Mouse (Mus musculus): ENCODE data around the gene Synpo2l. TPM values are rescaled to one million over a fixed set of nuclear protein-coding genes. Genes with fewer than 3 reads are reported as not detected.

Gene Synpo2l
- polyA plus RNA-seq, 1 experiment from 2014 or later, result 0.24 TPM

DNA sequence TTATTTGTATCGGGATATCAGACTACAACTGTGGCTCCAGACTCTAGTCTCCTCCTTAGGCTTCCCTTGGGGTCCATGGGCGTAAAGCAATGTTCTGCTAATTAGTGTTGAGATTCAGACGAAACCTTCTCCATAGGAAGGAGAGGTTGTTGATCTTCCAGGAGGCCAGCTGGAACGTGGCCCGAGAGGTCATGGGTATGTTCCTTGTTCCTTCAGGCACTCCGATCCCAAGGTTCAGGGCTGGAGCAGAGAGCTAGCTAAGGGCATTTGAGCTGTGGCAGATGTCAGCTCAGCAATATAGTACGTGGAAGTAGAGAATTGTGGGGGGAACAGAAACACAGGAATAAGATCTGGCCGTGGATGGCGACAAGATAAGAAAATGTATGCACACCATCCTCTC, 12.4 kb downstream of the Synpo2l start:
- no peaks in the 10 kb centered on the region for H3K36me3 ChIP-seq
- H3K9ac ChIP-seq (replicated peaks), result no peak overlapping the region
- ATAC-seq (ENCODE audit: low FRiP score, low read depth), result no peak
- no peak overlapping the region for H3K4me2 ChIP-seq (replicated peaks)
- WGBS, result 81% methylated on average over 9 of the region's 9 CpGs
- H3K4me1 ChIP-seq, result peaks cover 3% of the 10 kb centered on the region; the same call in 1 of the 2 replicates
- H3K27ac ChIP-seq (replicated peaks), result no peak overlapping the region
- H3K27me3 ChIP-seq, result no peaks in the 10 kb centered on the region; the same call in 1 of the 2 replicates
- no peak overlapping the region for H3K4me3 ChIP-seq
- no peaks in the 10 kb centered on the region for H3K9me3 ChIP-seq

DNA sequence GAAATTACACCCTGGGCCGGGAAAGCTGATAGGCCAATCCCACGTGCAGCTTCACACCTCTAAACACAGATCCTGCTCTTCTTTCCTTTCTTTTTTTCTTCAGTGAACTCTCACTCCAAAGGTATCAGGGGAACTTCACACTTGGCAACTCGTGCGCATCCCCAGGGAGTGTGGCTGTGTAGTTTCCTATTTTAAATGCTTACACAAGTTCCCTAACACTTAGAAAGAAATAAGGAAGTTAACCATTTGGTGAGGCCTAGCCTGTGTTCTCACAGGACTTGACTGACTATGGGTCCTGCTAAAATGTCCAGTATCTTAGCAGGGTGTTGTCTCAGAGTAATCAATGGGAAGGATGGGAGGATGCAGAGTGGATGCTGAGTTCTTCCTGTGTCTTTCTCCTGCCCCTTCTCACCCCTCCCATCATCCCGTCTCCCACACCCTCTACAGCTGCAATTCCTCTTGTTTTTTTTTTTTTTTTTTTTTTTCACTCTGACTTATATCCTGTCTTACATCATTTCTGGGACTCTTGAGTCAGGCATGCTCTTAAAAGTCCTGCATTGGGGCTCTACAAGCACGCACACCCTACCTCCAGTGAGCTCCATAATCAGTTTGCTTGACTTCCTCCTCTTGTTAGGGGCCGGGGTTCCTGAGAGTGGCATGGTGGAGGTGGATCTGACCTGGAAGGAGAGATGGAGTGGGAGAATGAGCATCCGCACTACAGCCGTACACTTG, 13.3 kb downstream of the Synpo2l start:
- no peak for ATAC-seq (ENCODE audit: low FRiP score, low read depth)
- H3K27me3 ChIP-seq, result no peaks in the 10 kb centered on the region; the same call in 1 of the 2 replicates
- no peaks in the 10 kb centered on the region for H3K9me3 ChIP-seq
- H3K4me3 ChIP-seq, result no peak overlapping the region
- no peak overlapping the region for H3K9ac ChIP-seq (replicated peaks)
- no peaks in the 10 kb centered on the region for H3K4me1 ChIP-seq
- H3K4me2 ChIP-seq (replicated peaks), result no peak overlapping the region
- H3K36me3 ChIP-seq, result no peaks in the 10 kb centered on the region
- no peak overlapping the region for H3K27ac ChIP-seq (replicated peaks)
- 84% methylated on average over 9 of the region's 9 CpGs for WGBS

DNA sequence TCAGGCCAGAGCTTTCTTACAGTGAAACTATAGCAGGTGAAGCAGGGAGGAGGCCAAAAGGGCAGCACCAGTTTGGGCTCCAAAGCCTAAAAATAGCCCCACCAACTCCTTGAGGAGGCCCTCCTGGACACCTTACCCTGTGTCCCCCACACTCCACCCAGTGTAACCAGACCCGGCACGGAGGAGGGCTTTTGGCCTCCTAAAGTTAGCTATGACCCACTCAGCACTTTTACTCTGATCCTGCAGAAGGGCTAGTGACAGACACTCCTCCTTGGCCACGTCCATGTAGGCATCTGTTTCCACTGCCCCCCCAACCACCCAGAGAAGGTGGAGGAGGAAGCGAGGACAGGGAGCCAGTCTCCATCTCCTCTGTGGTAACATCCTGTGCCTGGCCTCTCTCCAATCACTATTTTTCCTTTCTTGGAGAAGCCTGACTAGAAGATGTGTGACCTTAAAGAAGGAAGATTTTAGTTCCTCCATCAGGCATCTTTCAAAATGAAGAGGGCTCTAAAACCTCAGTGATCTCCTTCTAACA, 16.4 kb downstream of the Synpo2l start:
- Histone ChIP-seq H3K27me3 (no peaks in the 10 kb centered on the region; the same call in 1 of the 2 replicates), H3K36me3 (no peaks in the 10 kb centered on the region), H3K4me1 (no peaks in the 10 kb centered on the region), H3K9ac (replicated peaks) (no peak overlapping the region), H3K4me2 (replicated peaks) (no peak overlapping the region), H3K9me3 (no peaks in the 10 kb centered on the region), H3K4me3 (no peak overlapping the region), H3K27ac (replicated peaks) (no peak overlapping the region)
- 68% methylated on average over 4 of the region's 4 CpGs for WGBS
- ATAC-seq (ENCODE audit: low FRiP score, low read depth), result no peak

DNA sequence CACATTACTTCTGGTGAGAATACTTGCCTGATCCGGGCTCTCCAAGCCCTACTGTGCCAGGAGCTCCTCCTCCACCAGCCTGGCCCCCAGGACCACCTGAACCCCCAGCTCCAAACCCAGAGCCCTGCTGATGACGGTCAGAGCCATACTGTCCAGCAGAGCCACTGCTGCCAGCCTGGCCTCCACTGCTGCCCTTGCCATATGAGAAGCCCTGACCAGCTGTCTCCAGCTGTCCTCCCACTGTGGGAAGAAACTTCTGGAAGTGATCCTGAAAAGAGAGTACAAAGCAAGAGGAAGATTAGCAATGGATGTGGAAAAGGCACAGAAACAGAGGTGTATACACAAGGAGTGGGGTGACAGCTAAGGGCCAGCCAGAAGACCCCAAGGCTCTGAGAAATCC, 17.2 kb downstream of the Synpo2l start:
- ATAC-seq (ENCODE audit: low FRiP score, low read depth), result no peak
- H3K36me3 ChIP-seq, result no peaks in the 10 kb centered on the region
- no peak overlapping the region for H3K4me3 ChIP-seq
- H3K27me3 ChIP-seq, result no peaks in the 10 kb centered on the region
- H3K27ac ChIP-seq (replicated peaks), result no peak overlapping the region
- no peak overlapping the region for H3K4me2 ChIP-seq (replicated peaks)
- no peaks in the 10 kb centered on the region for H3K9me3 ChIP-seq
- no peaks in the 10 kb centered on the region for H3K4me1 ChIP-seq
- no peak overlapping the region for H3K9ac ChIP-seq (replicated peaks)
- 75% methylated on average over 2 of the region's 2 CpGs for WGBS

DNA sequence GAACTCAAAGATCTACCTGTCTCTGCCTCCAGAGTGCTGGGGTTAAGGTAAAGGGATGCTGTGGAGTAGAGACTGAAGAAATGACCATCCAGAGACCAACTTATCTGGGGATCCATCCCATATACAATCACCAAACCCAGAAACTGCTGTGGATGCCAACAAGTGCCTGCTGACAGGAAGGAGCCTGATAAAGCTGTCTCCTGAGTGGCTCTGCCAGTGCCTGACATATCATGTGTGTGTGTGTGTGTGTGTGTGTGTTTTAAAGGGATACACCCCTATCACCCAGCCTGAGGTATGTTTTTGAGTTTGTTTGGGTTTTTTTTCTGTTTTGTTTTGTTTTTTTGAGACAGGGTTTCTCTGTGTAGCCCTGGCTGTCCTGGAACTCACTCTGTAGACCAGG, 21.8 kb downstream of the Synpo2l start:
- Histone ChIP-seq H3K4me2 (replicated peaks) (no peak overlapping the region), H3K27ac (replicated peaks) (no peak overlapping the region), H3K36me3 (no peaks in the 10 kb centered on the region), H3K9me3 (no peaks in the 10 kb centered on the region), H3K4me1 (0 out of 2 replicates have a peak, but pooled peaks cover 8% of the 10 kb centered on the region), H3K4me3 (no peak overlapping the region), H3K9ac (replicated peaks) (no peak overlapping the region), H3K27me3 (no peaks in the 10 kb centered on the region)
- no peak for ATAC-seq (ENCODE audit: low FRiP score, low read depth)

DNA sequence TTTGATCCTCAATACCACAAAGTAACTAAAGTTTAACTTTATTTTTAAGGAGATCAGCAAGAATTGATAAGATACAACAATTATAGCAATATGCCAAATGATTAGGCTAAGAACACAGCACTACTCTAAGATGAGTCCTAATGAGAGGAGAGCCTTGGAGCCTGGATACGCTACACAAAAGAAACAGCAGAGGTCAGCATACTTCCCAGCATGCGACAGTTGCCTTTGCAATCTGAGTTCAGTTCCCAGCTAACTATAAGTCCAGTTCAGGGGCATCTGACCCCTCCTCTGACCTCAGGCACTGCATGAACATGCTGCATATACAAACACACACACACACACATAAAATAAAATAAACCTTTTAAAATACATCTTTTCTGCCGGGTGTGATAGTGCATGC, 22.6 kb downstream of the Synpo2l start:
- H3K4me1 ChIP-seq, result 0 out of 2 replicates have a peak, but pooled peaks cover 8% of the 10 kb centered on the region
- 32% methylated on average over 3 of the region's 3 CpGs for WGBS
- H3K4me2 ChIP-seq (replicated peaks), result no peak overlapping the region
- H3K27ac ChIP-seq (replicated peaks), result no peak overlapping the region
- no peak overlapping the region for H3K9ac ChIP-seq (replicated peaks)
- no peak for ATAC-seq (ENCODE audit: low FRiP score, low read depth)
- no peaks in the 10 kb centered on the region for H3K27me3 ChIP-seq
- H3K36me3 ChIP-seq, result no peaks in the 10 kb centered on the region
- no peak overlapping the region for H3K4me3 ChIP-seq
- no peaks in the 10 kb centered on the region for H3K9me3 ChIP-seq

DNA sequence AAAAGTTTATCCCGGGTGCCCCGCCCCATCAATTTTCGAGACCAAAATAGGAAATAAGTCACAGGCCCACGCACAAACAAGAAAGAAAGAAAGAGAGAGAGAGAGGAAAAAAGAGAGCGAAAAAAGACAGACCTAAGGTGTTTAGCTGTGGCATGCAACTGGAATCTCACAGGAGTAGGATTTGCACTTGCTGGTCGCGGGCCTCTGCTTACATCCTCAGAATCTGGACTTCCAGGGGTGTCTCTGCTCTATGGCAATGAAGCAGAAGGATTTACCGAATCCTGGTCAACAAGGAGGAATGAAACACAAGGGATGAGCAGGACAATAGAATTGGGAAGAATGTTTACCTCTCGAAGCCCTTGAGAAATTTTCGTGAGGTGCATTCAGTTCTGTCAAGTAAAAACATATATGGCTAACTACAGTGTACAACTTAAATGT, 26.7 kb downstream of the Synpo2l start:
- Histone ChIP-seq H3K27me3 (no peaks in the 10 kb centered on the region), H3K9me3 (no peaks in the 10 kb centered on the region), H3K36me3 (no peaks in the 10 kb centered on the region), H3K4me1 (0 out of 2 replicates have a peak, but pooled peaks cover 8% of the 10 kb centered on the region), H3K9ac (replicated peaks) (peak overlapping the region; percentile 87), H3K4me2 (replicated peaks) (peak overlapping the region; percentile 81), H3K4me3 (peak overlapping the region; percentile 88), H3K27ac (replicated peaks) (peak overlapping the region; percentile 90)
- 16% methylated on average over 10 of the region's 10 CpGs for WGBS
- ATAC-seq (ENCODE audit: low FRiP score, low read depth), result no peak

DNA sequence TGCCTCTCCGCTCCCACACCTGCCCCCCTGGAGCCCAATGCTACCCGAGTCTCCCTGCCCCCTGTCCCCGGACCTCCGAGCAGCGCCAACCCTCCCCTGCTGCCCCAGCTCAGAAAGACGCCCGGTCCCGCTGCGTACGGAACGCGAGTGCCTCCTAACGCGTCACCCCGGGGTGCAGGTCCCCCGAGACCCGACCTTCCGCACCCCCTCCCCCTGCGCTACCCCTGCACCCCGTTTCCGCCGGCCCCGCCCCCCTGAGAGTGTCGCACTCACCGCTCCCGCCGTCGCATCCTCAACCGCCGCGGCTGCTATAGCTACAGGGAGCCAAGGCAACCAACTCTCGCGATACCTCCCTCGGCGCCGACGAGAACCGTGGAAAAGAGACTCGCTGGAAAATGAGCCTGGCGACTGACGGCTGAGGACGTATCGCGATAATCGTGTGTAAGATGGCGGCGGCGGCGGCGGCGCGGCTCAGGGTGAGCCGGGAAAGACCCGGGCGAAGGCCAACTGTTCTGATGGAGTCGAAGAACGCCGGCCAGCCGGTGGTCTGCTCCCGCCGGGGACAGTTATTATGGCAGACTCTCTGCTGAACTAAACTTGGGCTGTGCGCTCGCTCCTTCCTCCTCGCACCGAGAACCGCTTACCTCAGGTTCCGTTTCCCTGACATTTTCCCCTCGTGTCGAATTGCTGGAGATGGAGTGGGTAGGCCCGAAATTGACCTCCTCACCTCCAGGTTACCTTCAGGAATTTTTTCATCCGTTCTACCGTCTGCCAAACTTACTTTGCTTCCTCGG, 27.3 kb downstream of the Synpo2l start, which contains the start of gene Usp54:
Usp54 (minus strand) TSS at position 420 of the 794 bp plus-strand sequence.
- Histone ChIP-seq H3K4me1 (0 out of 2 replicates have a peak, but pooled peaks cover 8% of the 10 kb centered on the region), H3K4me3 (peak within 1 kb of the TSS; percentile 88), H3K27me3 (no peaks in the 10 kb centered on the region), H3K27ac (replicated peaks) (peak within 1 kb of the TSS; percentile 90), H3K9me3 (no peaks in the 10 kb centered on the region), H3K9ac (replicated peaks) (peak within 1 kb of the TSS; percentile 87), H3K36me3 (no peaks in the 10 kb centered on the region), H3K4me2 (replicated peaks) (peak within 1 kb of the TSS; percentile 81)
- WGBS, result under 1% methylated on average over 72 of the region's 73 CpGs
- ATAC-seq (ENCODE audit: low FRiP score, low read depth), result peak; percentile 97

DNA sequence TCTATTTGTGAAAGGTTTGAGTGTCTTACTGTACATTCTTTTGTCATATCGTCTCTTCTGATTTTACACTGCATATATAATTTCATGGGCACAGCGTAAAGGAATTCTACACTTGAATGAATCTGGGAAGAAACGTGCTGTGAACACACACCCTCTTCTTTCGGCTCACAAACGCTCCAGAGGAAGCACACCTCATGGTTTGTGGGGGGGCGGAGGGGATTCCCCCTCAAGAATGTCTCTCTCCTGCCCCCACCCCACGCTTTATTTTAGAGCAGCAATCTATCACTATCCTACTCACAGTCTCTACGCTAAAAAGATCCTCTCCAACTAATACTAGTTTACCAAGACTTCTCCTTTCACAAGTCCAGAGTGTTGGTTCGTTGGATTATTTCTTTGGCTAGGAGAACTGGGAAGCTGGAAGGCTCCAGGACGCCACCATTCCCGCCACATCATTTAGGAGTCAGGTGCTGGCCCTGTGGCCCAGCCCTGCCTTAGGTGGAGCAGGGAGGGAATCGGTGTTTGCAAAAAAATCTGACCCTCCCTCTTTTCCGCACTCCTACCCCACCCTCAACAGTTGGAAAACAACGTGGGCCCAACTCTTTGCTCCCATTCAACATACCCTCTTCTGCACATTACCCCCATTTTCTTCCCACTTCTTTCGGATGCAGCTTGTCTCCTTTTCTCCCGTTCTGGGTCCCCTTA, 28.1 kb downstream of the Synpo2l start:
- Histone ChIP-seq H3K9me3 (no peaks in the 10 kb centered on the region), H3K27ac (replicated peaks) (peak overlapping the region; percentile 90), H3K4me2 (replicated peaks) (peak overlapping the region; percentile 81), H3K27me3 (no peaks in the 10 kb centered on the region), H3K4me3 (peak overlapping the region; percentile 88), H3K4me1 (0 out of 2 replicates have a peak, but pooled peaks cover 8% of the 10 kb centered on the region), H3K36me3 (no peaks in the 10 kb centered on the region; the same call in 1 of the 2 replicates), H3K9ac (replicated peaks) (peak overlapping the region; percentile 87)
- ATAC-seq (ENCODE audit: low FRiP score, low read depth), result peak; percentile 57
- WGBS, result 2% methylated on average over 16 of the region's 16 CpGs

DNA sequence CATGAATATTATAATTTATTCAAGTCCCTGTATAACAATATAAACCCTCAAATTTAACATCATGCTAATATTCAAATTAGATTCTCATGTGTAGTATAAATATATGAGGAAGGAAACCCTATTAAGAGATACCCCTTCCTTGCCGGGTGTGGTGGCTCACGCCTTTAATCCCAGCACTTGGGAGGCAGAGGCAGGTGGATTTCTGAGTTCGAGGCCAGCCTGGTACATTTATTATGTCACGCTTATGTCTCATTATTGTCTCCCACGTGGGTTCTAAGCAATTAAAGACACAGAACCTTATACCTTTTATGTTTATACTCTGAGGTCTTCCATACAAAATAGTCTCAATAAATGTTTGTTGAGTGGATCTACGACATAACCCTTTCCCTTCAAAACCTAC, 29.5 kb downstream of the Synpo2l start:
- no peak overlapping the region for H3K4me2 ChIP-seq (replicated peaks)
- H3K4me3 ChIP-seq, result no peak overlapping the region
- 0 out of 2 replicates have a peak, but pooled peaks cover 8% of the 10 kb centered on the region for H3K4me1 ChIP-seq
- no peaks in the 10 kb centered on the region for H3K9me3 ChIP-seq
- H3K36me3 ChIP-seq, result no peaks in the 10 kb centered on the region; the same call in 1 of the 2 replicates
- no peak overlapping the region for H3K9ac ChIP-seq (replicated peaks)
- WGBS, result 92% methylated on average over 6 of the region's 6 CpGs
- H3K27me3 ChIP-seq, result no peaks in the 10 kb centered on the region
- no peak overlapping the region for H3K27ac ChIP-seq (replicated peaks)
- no peak for ATAC-seq (ENCODE audit: low FRiP score, low read depth)

DNA sequence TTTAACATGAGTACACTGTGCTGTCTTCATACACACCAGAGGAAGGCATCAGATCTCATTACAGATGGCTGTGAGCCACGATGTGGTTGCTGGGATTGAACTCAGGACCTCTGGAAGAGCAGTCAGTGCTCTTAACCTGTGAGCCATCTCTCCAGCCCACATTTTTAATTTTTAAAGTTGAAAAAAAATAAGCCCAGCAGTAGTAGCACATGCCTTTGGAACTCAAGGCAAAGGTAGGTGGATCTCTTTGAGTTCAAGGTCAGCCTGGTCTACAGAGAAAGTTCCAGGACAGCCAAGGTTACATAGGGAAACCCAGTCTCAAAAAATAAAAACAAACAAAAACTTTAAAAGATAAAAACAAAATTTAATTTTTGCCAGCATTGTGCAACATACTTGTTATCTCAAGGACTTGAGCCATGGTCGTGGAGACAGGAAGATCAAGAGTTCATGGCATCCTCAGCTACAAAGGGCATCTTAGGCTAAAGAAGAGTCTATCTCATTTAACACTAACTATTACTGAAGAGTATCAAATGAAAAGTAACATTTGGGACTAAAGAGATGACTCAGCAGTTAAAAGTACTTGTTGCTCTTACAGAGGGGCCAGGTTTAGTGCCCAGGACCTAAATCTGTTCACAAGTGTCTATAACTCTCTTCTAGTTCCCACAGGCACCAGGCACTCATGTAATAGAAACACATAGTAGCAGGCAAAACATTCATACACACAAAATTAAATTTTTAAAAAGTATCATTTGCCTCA, 30.2 kb downstream of the Synpo2l start:
- 96% methylated on average over 2 of the region's 2 CpGs for WGBS
- H3K4me2 ChIP-seq (replicated peaks), result no peak overlapping the region
- no peaks in the 10 kb centered on the region; the same call in 1 of the 2 replicates for H3K36me3 ChIP-seq
- no peak overlapping the region for H3K4me3 ChIP-seq
- H3K27me3 ChIP-seq, result no peaks in the 10 kb centered on the region
- H3K9ac ChIP-seq (replicated peaks), result no peak overlapping the region
- H3K4me1 ChIP-seq, result 0 out of 2 replicates have a peak, but pooled peaks cover 8% of the 10 kb centered on the region
- no peaks in the 10 kb centered on the region for H3K9me3 ChIP-seq
- H3K27ac ChIP-seq (replicated peaks), result no peak overlapping the region
- ATAC-seq (ENCODE audit: low FRiP score, low read depth), result no peak
